26 mouse cellular contexts compared by ENCODE assay signal in genomic region chr5:136191870-136192269, GRCm38 (mm10). TPM values are rescaled to one million over a fixed set of nuclear protein-coding genes. Genes with fewer than 3 reads are reported as not detected.
DNase-seq lines count a peak whose midpoint lies in the region; ATAC-seq and TF ChIP-seq lines count a peak whose summit lies in the region.
"Had no signal": no experiment of that assay in that cellular context is flagged by ENCODE, and none has a peak within 500 bp of the region (broad histone marks: within the 10 kb centered on the region; RNA-seq: fewer than 3 reads in every experiment).

No protein-coding gene starts in this region.

- ATAC-seq in midbrain, postnatal 0 days (ENCODE audit: low FRiP score): no peak
- ATAC-seq in midbrain, embryonic 15.5 days (replicated peaks): no peak
- ATAC-seq: forebrain, embryonic 15.5 days; midbrain, embryonic 16.5 days had no signal

- no peaks in the 10 kb centered on the region for H3K9me3 ChIP-seq in midbrain, postnatal 0 days (ENCODE audit: low read length)
- no peaks in the 10 kb centered on the region for H3K9me3 ChIP-seq in midbrain, embryonic 15.5 days
- H3K9me3 ChIP-seq: forebrain, embryonic 15.5 days; limb, embryonic 15.5 days; megakaryocyte, embryonic 14.5 days; stomach, embryonic 15.5 days had no signal

- H3K36me3 ChIP-seq in midbrain, postnatal 0 days (ENCODE audit: insufficient read depth, low read length): peaks cover 51% of the 10 kb centered on the region
- peaks cover 57% of the 10 kb centered on the region for H3K36me3 ChIP-seq in midbrain, embryonic 15.5 days (replicated peaks)

- no peak overlapping the region for H3K4me2 ChIP-seq in midbrain, postnatal 0 days (ENCODE audit: low read depth, low read length, poor library complexity, severe bottlenecking)
- H3K4me2 ChIP-seq in midbrain, embryonic 15.5 days: no peak overlapping the region
- H3K4me2 ChIP-seq: forebrain, embryonic 15.5 days; hindbrain, embryonic 13.5 days; limb, embryonic 15.5 days; stomach, embryonic 15.5 days had no signal

- no peak overlapping the region for H3K9ac ChIP-seq in midbrain, postnatal 0 days (replicated peaks; ENCODE audit: low read length, poor library complexity, severe bottlenecking)
- H3K9ac ChIP-seq in midbrain, embryonic 15.5 days: no peak overlapping the region
- H3K9ac ChIP-seq: forebrain, embryonic 15.5 days; hindbrain, embryonic 13.5 days; limb, embryonic 15.5 days; stomach, embryonic 15.5 days had no signal

- H3K4me3 ChIP-seq in layer of hippocampus, adult 2 months: no peak overlapping the region
- no peak overlapping the region for H3K4me3 ChIP-seq in midbrain, postnatal 0 days (ENCODE audit: low read depth, low read length)
- H3K4me3 ChIP-seq in midbrain, embryonic 15.5 days: no peak overlapping the region
- H3K4me3 ChIP-seq: forebrain, embryonic 15.5 days; hindbrain, embryonic 13.5 days; limb, embryonic 15.5 days; megakaryocyte, embryonic 14.5 days; stomach, embryonic 15.5 days had no signal

- TF ChIP-seq CTCF in layer of hippocampus, adult 2 months (conservative IDR thresholded peaks at IDR 0.05): peak; percentile 59
- TF ChIP-seq CTCF in midbrain, postnatal 0 days (IDR thresholded peaks at IDR 0.05): peak; percentile 46

- no peaks in the 10 kb centered on the region for H3K27me3 ChIP-seq in midbrain, postnatal 0 days (ENCODE audit: insufficient read depth, low read length)
- H3K27me3 ChIP-seq in midbrain, embryonic 15.5 days (replicated peaks): no peaks in the 10 kb centered on the region
- H3K27me3 ChIP-seq: forebrain, embryonic 15.5 days; hindbrain, embryonic 13.5 days; limb, embryonic 15.5 days; megakaryocyte, embryonic 14.5 days; stomach, embryonic 15.5 days had no signal

- 87% methylated on average over 7 of the region's 7 CpGs for WGBS in midbrain, postnatal 0 days
- WGBS in midbrain, embryonic 15.5 days: 90% methylated on average over 7 of the region's 7 CpGs

- no peak for DNase-seq in layer of hippocampus, adult 2 months (ENCODE audit: low spot score in 2 of 2)
- DNase-seq in layer of hippocampus, adult 11-12 months (ENCODE audit: low spot score): no peak
- DNase-seq in midbrain, postnatal 0 days (ENCODE audit: low spot score): peak; percentile 33
- DNase-seq in R1 (ENCODE audit: low read depth, low spot score): peak; percentile 46
- no peak for DNase-seq in testis, postnatal 14 days (ENCODE audit: low spot score)
- no peak for DNase-seq in thymus, postnatal 0 days (ENCODE audit: low spot score)
- DNase-seq: adrenal gland, adult 2 months; cerebellum, adult 18-20 months; cerebellum, postnatal 36 days; gastrocnemius, postnatal 10 days; heart, adult 18-20 months; kidney, adult 9 months; kidney, postnatal 36 days; layer of hippocampus, adult 9-11 months; left cerebral cortex, postnatal 4 days; lung, adult 18-20 months; lung, postnatal 14 days; thymus, adult 18-20 months; thymus, postnatal 4 days had no signal

- no peak overlapping the region for H3K27ac ChIP-seq in layer of hippocampus, adult 2 months
- H3K27ac ChIP-seq in midbrain, postnatal 0 days (ENCODE audit: low read depth, low read length): no peak overlapping the region
- H3K27ac ChIP-seq in midbrain, embryonic 15.5 days: no peak overlapping the region
- H3K27ac ChIP-seq: forebrain, embryonic 15.5 days; hindbrain, embryonic 13.5 days; limb, embryonic 15.5 days; stomach, embryonic 15.5 days had no signal

- no peaks in the 10 kb centered on the region for H3K4me1 ChIP-seq in midbrain, postnatal 0 days (ENCODE audit: insufficient read depth, low read length)
- H3K4me1 ChIP-seq in midbrain, embryonic 15.5 days: no peaks in the 10 kb centered on the region
- H3K4me1 ChIP-seq: forebrain, embryonic 15.5 days; hindbrain, embryonic 13.5 days; limb, embryonic 15.5 days; stomach, embryonic 15.5 days had no signal

RNA-seq across cellular contexts. Expression of gene Prkrip1, which starts 6.9 kb away (rescaled TPM):
- 10 to 100 TPM; 31.8 to 35.6 TPM for total RNA-seq in layer of hippocampus, adult 2 months (2021)
- 7.9 and 24.0 TPM in 2 replicates for total RNA-seq in midbrain, postnatal 0 days (2014; rRNA removed)
- polyA plus RNA-seq in midbrain, postnatal 0 days (2015; fragmentation: Nextera tagmentation; extraction: Ambion mirVana): 64.9 and 68.9 TPM in 2 replicates
- polyA plus RNA-seq in midbrain, embryonic 15.5 days (2015; fragmentation: Nextera tagmentation; extraction: Ambion mirVana): 54.8 and 55.6 TPM in 2 replicates
- polyA plus RNA-seq in thymus, postnatal 0 days (2015; fragmentation: Nextera tagmentation; extraction: Ambion mirVana): 60.0 and 65.9 TPM in 2 replicates

RNA-seq across cellular contexts. Expression of gene Orai2, which starts 21.4 kb away (rescaled TPM):
- 100 to 1,000 TPM; 148 to 150 TPM for total RNA-seq in layer of hippocampus, adult 2 months (2021)
- 108 and 136 TPM in 2 replicates for total RNA-seq in midbrain, postnatal 0 days (2014; rRNA removed)
- polyA plus RNA-seq in midbrain, postnatal 0 days (2015; fragmentation: Nextera tagmentation; extraction: Ambion mirVana): 68.8 and 70.8 TPM in 2 replicates
- polyA plus RNA-seq in midbrain, embryonic 15.5 days (2015; fragmentation: Nextera tagmentation; extraction: Ambion mirVana): 52.0 and 53.2 TPM in 2 replicates
- 54.7 and 67.8 TPM in 2 replicates for polyA plus RNA-seq in thymus, postnatal 0 days (2015; fragmentation: Nextera tagmentation; extraction: Ambion mirVana)

RNA-seq across cellular contexts. Expression of gene Sh2b2, which starts 54.5 kb away (rescaled TPM):
- total RNA-seq in layer of hippocampus, adult 2 months (2021): 1 to 10 TPM; 4.5 to 4.6 TPM
- 51.2 and 58.0 TPM in 2 replicates for total RNA-seq in midbrain, postnatal 0 days (2014; rRNA removed)
- polyA plus RNA-seq in midbrain, postnatal 0 days (2015; fragmentation: Nextera tagmentation; extraction: Ambion mirVana): 20.9 and 21.6 TPM in 2 replicates
- 31.4 and 33.2 TPM in 2 replicates for polyA plus RNA-seq in midbrain, embryonic 15.5 days (2015; fragmentation: Nextera tagmentation; extraction: Ambion mirVana)
- polyA plus RNA-seq in thymus, postnatal 0 days (2015; fragmentation: Nextera tagmentation; extraction: Ambion mirVana): 2.6 and 2.7 TPM in 2 replicates

RNA-seq across cellular contexts. Expression of gene Alkbh4, which starts 55.9 kb away (rescaled TPM):
- 10 to 100 TPM; 10.1 to 11.6 TPM for total RNA-seq in layer of hippocampus, adult 2 months (2021)
- total RNA-seq in midbrain, postnatal 0 days (2014; rRNA removed): 16.7 and 21.2 TPM in 2 replicates
- 15.0 and 17.6 TPM in 2 replicates for polyA plus RNA-seq in midbrain, postnatal 0 days (2015; fragmentation: Nextera tagmentation; extraction: Ambion mirVana)
- polyA plus RNA-seq in midbrain, embryonic 15.5 days (2015; fragmentation: Nextera tagmentation; extraction: Ambion mirVana): 22.3 and 22.8 TPM in 2 replicates
- polyA plus RNA-seq in thymus, postnatal 0 days (2015; fragmentation: Nextera tagmentation; extraction: Ambion mirVana): 38.0 and 38.5 TPM in 2 replicates

RNA-seq across cellular contexts. Expression of gene Lrwd1, which starts 56.0 kb away (rescaled TPM):
- total RNA-seq in layer of hippocampus, adult 2 months (2021): 10 to 100 TPM; 15.7 to 16.9 TPM
- total RNA-seq in midbrain, postnatal 0 days (2014; rRNA removed): 25.4 and 33.2 TPM in 2 replicates
- 16.3 and 16.5 TPM in 2 replicates for polyA plus RNA-seq in midbrain, postnatal 0 days (2015; fragmentation: Nextera tagmentation; extraction: Ambion mirVana)
- 28.6 and 30.7 TPM in 2 replicates for polyA plus RNA-seq in midbrain, embryonic 15.5 days (2015; fragmentation: Nextera tagmentation; extraction: Ambion mirVana)
- 66.5 and 67.6 TPM in 2 replicates for polyA plus RNA-seq in thymus, postnatal 0 days (2015; fragmentation: Nextera tagmentation; extraction: Ambion mirVana)

Comparison
In these comparisons a context has a peak if more than half of its experiments do, and no peak if none do; other contexts are left out.
1. DNase-seq: peak in midbrain, postnatal 0 days (single experiment) and R1 (single experiment); none in layer of hippocampus, adult 2 months (0 of 2), layer of hippocampus, adult 11-12 months (single experiment), testis, postnatal 14 days (single experiment) and thymus, postnatal 0 days (single experiment).